Mouse (Mus musculus): ENCODE results near the gene Iqsec1.

- TF ChIP-seq CTCF (IDR thresholded peaks at IDR 0.05; ENCODE audit: low read depth, low read length) = no peak
- no peak for TF ChIP-seq POLR2AphosphoS5 (IDR thresholded peaks at IDR 0.05; ENCODE audit: insufficient replicate concordance, low read depth, low read length)
- no peak for TF ChIP-seq GATA1 (IDR thresholded peaks at IDR 0.05; ENCODE audit: borderline replicate concordance, low read length)
- TF ChIP-seq TAL1 (conservative IDR thresholded peaks at IDR 0.05; ENCODE audit: low read depth, low read length) = no peak
Observed at GRCm38 (mm10) chr6:90741717-90742116, 246.8 kb downstream of the Iqsec1 start.
